Mouse (Mus musculus) kidney, embryonic 16.5 days (tissue): ENCODE measurements at regions not wholly inside any gene's neighbourhood (a gene's known extent, or its start where the extent isn't known, plus 50 kb on each side); places are given as distances from the start of the nearest gene placed in this dataset.

Experiments used
- ATAC-seq: fragments of 200-750 bp; cut with Nextera tagmentation; 2 replicates; pipeline ENCODE4 v1.8.0; 2017; ENCODE audit warnings: moderate TSS enrichment; ENCODE audit not compliant: low FRiP score, low TSS enrichment
- H3K27ac ChIP-seq: fragments of 300-500 bp; sonication (generic); 2 replicates; pipeline ENCODE4 v1.5.1; 2014; ENCODE audit warnings: low read length
- H3K27me3 ChIP-seq: fragments of 300-500 bp; sonication (generic); 2 replicates; pipeline ENCODE4 v1.6.1; 2014; ENCODE audit warnings: low read length, control low read depth, mixed read lengths; ENCODE audit not compliant: insufficient read depth
- H3K36me3 ChIP-seq: fragments of 300-500 bp; sonication (generic); 2 replicates; pipeline ENCODE4 v1.6.1; 2014; ENCODE audit warnings: low read length, control low read depth, mixed read lengths; ENCODE audit not compliant: insufficient read depth
- H3K4me1 ChIP-seq: fragments of 300-500 bp; sonication (generic); 2 replicates; pipeline ENCODE4 v1.6.1; 2014; ENCODE audit warnings: low read length, control low read depth, mixed read lengths; ENCODE audit not compliant: insufficient read depth
- H3K4me2 ChIP-seq: fragments of 300-500 bp; sonication (generic); replicated peaks from 2 replicates; pipeline ENCODE4 v1.6.1; 2014; ENCODE audit warnings: low read depth, low read length
- H3K4me3 ChIP-seq: fragments of 300-500 bp; sonication (generic); 2 replicates; pipeline ENCODE4 v1.5.1; 2014; ENCODE audit warnings: mild to moderate bottlenecking, low read length
- H3K9ac ChIP-seq: fragments of 300-500 bp; sonication (generic); replicated peaks from 2 replicates; pipeline ENCODE4 v1.6.1; 2014; ENCODE audit warnings: low read length
- H3K9me3 ChIP-seq: fragments of 300-500 bp; sonication (generic); 2 replicates; pipeline ENCODE4 v1.6.1; 2016; ENCODE audit warnings: low read length, control low read depth
- WGBS: fragments of 180-500 bp; shearing (Covaris S2); extraction: QIAGEN DNeasy Blood & Tissue Kit; methylation state at CpG from one replicate; pipeline ENCODE4 v1.1.7; 2014; 5-methylcytosine and 5-hydroxymethylcytosine counted together

DNA sequence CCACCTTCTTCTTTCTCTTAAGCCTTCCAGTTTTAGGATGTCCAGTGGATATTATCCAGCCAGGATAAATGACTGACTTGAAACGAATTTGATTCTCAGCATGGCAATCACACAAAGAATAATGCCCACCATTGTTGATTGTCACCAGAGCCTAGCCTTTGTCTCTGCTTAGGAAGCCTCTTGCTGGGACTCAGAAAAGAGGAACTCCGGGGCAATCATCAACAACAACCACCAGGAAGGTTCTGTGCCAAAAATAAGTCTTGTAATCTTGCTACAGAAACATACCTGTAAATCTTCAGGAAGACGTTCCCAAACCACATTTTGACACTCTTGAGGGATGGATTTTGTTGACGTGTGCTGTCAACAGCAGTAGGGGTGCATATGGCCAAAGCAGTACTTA lies 268.2 kb upstream of the Acvr2a start:
- H3K4me3 ChIP-seq = no peak overlapping the region
- H3K27me3 ChIP-seq = no peaks in the 10 kb centered on the region
- no peaks in the 10 kb centered on the region for H3K9me3 ChIP-seq
- ATAC-seq = no peak
- no peaks in the 10 kb centered on the region for H3K4me1 ChIP-seq
- H3K36me3 ChIP-seq = no peaks in the 10 kb centered on the region
- no peak overlapping the region for H3K4me2 ChIP-seq
- WGBS = 76% methylated on average over 4 of the region's 4 CpGs
- H3K9ac ChIP-seq = no peak overlapping the region
- no peak overlapping the region for H3K27ac ChIP-seq

DNA sequence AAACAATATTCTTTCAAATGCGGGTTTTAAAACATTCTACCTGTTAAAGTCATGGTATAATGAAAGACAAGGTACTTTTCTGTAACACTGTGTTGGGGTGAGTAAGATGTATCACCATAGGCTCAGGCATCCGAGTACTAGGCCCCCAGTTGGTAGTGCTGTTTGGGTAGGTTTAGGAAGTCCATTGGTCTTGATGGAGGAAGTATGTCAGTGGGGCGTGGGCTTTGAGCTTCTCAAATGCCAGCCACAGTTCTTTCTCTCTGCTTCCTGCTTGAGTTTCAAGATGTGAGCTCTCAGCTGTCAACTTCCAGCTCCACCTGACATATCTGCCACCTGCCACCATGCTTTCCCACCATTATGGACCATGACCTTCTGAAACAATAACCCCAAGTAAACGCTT lies 267.7 kb upstream of the Acvr2a start:
- H3K36me3 ChIP-seq = no peaks in the 10 kb centered on the region
- no peak overlapping the region for H3K27ac ChIP-seq
- no peak overlapping the region for H3K4me3 ChIP-seq
- no peaks in the 10 kb centered on the region for H3K9me3 ChIP-seq
- no peak for ATAC-seq
- H3K4me2 ChIP-seq = no peak overlapping the region
- 81% methylated on average over 4 of the region's 4 CpGs for WGBS
- no peak overlapping the region for H3K9ac ChIP-seq
- H3K4me1 ChIP-seq = no peaks in the 10 kb centered on the region
- H3K27me3 ChIP-seq = no peaks in the 10 kb centered on the region

DNA sequence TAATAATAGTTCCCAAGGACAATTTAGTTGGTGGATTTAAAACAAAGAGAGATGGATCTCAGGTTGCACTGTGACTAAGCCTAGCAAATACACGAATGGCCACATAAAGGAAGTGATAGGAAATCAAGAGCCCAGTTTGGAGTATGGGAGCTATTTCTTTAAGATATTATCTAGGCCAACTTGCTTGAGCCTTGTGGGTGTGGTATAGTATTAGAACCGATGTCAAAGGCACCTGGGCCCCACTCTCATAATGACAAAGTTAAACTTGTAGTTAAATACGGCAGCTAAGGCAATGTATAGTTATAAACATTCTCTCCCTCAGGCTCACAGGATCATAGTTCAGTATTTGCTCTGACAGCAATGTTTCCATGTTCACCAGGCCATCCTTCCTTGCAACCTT lies 257.3 kb upstream of the Acvr2a start:
- WGBS = 66% methylated on average over 3 of the region's 3 CpGs
- Histone ChIP-seq H3K9me3 (no peaks in the 10 kb centered on the region), H3K9ac (no peak overlapping the region), H3K36me3 (no peaks in the 10 kb centered on the region), H3K27me3 (no peaks in the 10 kb centered on the region), H3K4me1 (no peaks in the 10 kb centered on the region), H3K27ac (no peak overlapping the region), H3K4me3 (no peak overlapping the region), H3K4me2 (no peak overlapping the region)
- ATAC-seq = no peak

DNA sequence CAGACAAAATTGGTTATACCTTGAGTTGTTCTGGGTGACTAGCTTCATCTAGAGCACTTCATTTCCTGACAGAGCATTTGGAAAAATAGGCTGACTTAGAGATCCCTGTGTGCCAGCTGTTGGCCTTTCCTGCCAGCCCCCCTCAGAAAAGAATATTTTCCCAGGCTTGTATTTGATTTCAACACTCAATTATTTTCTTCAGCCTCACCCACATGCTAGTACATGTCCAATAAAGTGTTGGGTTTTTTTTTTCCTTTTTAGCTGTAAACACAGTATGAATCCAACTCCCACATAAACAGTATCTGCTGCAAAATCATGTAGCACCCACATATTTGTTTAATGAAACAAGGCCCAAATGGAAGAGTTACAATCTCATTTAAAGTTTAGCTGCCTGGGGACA lies 256.8 kb upstream of the Acvr2a start:
- no peaks in the 10 kb centered on the region for H3K4me1 ChIP-seq
- H3K9me3 ChIP-seq = no peaks in the 10 kb centered on the region
- H3K27ac ChIP-seq = no peak overlapping the region
- ATAC-seq = no peak
- no peaks in the 10 kb centered on the region for H3K27me3 ChIP-seq
- H3K9ac ChIP-seq = no peak overlapping the region
- H3K4me2 ChIP-seq = no peak overlapping the region
- no peak overlapping the region for H3K4me3 ChIP-seq
- H3K36me3 ChIP-seq = no peaks in the 10 kb centered on the region

DNA sequence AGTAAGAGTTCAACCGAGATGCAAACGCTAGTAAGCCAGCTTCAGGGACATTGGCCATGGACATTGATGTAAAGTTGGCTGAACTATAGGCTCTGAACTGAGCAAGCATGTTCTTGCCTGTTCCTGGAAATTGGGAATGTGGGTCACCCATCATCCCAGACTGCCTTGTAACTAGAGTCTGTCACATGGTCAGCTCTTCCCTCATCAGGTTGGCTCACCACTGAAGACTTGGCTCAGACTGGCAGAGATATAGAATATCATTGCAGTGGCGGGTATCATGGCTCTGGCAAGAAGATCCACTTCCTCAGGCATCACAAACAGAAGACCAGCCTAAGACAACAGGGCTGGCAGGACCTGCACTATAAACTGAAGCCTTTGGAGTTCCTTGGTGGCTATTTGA lies 255.3 kb upstream of the Acvr2a start:
- Histone ChIP-seq H3K9ac (no peak overlapping the region), H3K27ac (no peak overlapping the region), H3K4me3 (no peak overlapping the region), H3K4me2 (no peak overlapping the region), H3K4me1 (no peaks in the 10 kb centered on the region), H3K36me3 (no peaks in the 10 kb centered on the region), H3K27me3 (no peaks in the 10 kb centered on the region), H3K9me3 (no peaks in the 10 kb centered on the region)
- no peak for ATAC-seq
- WGBS = 86% methylated on average over 3 of the region's 3 CpGs

DNA sequence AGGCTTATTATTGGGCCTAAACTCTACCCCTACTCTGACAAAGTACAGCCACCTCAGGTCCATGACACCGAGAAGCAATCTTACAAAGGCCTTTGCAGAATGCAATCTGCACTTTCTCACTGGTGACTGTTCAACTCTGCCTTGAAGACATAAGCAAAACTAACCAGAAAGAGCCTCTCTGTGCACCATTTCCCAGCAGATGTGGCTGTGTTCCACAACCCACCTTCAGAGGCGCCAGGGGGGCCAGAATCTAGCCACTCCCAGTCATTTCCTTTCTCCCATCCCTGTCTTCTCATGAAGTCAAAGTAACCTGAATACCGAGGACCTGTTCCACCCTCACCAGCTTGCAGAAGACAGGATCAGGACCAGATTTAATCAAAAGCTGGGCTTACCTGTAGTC lies 250.3 kb upstream of the Acvr2a start:
- Histone ChIP-seq H3K27ac (no peak overlapping the region), H3K4me2 (no peak overlapping the region), H3K36me3 (no peaks in the 10 kb centered on the region), H3K9me3 (no peaks in the 10 kb centered on the region), H3K9ac (no peak overlapping the region), H3K27me3 (no peaks in the 10 kb centered on the region), H3K4me1 (no peaks in the 10 kb centered on the region), H3K4me3 (no peak overlapping the region)
- no peak for ATAC-seq
- 70% methylated on average over 3 of the region's 3 CpGs for WGBS

DNA sequence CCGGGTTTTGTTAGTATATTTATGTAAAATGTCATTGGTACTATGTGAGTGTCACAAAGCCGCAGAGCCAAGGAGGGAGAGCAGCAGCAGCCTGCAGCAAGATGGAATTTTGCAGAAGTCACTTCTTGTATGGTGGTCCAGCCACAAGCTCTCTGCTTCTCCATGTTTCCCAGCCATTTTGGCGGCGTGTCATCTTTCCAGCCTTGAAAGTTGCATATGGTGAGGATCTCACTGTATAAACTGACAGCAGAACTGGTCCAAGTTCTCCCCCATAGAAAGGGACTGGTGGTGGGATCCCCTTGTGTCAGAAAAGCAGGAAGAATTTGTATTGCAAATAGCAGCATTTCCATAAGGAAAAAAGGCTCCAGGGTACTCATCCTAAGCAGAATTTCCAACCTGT lies 249.7 kb upstream of the Acvr2a start:
- ATAC-seq = no peak
- H3K27ac ChIP-seq = no peak overlapping the region

DNA sequence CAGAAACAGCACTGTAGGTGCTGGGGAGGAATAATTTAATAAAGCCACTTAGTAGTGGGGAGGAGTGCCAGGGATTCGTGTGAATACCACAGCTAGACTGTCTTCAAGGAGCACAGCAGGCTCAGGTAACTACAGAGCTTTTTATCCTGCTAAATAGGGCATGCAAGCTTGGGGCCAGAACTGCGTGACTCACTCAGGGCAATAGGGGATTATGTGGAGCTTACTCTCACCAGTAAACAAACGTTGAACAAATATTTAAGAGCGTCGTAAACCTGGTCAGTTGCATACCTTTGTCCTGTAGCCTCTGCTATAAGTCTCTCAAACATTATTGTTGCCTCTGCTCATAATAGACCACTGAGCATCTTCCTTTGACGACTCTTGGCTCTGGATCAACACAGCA lies 246.0 kb upstream of the Acvr2a start:
- WGBS = 47% methylated on average over 6 of the region's 6 CpGs
- no peak for ATAC-seq
- Histone ChIP-seq H3K9me3 (no peaks in the 10 kb centered on the region), H3K9ac (no peak overlapping the region), H3K4me2 (no peak overlapping the region), H3K36me3 (no peaks in the 10 kb centered on the region), H3K4me1 (no peaks in the 10 kb centered on the region), H3K4me3 (no peak overlapping the region), H3K27me3 (no peaks in the 10 kb centered on the region), H3K27ac (no peak overlapping the region)

More for the DNA sequence above, 249.7 kb upstream of the Acvr2a start:
- Histone ChIP-seq H3K4me2 (no peak overlapping the region), H3K36me3 (no peaks in the 10 kb centered on the region), H3K9me3 (no peaks in the 10 kb centered on the region), H3K27me3 (no peaks in the 10 kb centered on the region), H3K4me3 (no peak overlapping the region), H3K4me1 (no peaks in the 10 kb centered on the region), H3K9ac (no peak overlapping the region)
- WGBS = 79% methylated on average over 4 of the region's 4 CpGs

DNA sequence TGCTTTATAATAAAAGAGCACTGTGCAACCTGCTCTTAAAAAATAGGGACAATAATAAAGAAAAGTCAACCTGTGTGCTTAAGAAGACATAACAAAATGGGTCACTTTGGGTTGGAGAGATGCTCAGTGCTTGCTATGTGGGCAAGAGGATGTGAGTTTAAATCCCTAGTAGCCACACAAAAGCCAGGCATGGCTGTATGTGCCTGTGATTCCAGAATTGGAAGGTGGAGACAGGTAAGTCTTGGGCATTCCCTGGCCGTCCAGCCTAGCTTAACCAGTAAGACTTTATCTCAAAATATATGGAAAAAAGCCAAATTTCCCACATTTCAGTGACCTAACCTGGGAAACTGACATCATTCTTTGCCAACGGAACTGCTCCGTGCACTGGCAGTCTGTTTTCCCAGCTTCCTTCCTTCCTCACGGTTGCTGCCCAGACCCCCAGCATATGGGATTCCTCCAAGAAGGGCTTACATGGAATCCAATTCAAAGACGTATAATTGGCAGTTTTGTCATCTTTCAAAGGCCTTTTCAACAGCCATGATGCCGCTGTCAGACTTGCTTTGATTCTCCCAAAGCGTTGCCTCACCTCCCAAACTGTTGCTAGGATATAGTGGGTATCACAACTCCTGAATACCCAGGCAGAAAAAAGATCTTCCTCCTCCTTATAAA lies 227.6 kb upstream of the Acvr2a start:
- H3K4me3 ChIP-seq = no peak overlapping the region
- no peaks in the 10 kb centered on the region for H3K4me1 ChIP-seq
- no peaks in the 10 kb centered on the region for H3K27me3 ChIP-seq
- no peak overlapping the region for H3K4me2 ChIP-seq
- no peak for ATAC-seq
- 81% methylated on average over 7 of the region's 7 CpGs for WGBS
- no peak overlapping the region for H3K9ac ChIP-seq
- H3K9me3 ChIP-seq = no peaks in the 10 kb centered on the region
- no peak overlapping the region for H3K27ac ChIP-seq
- H3K36me3 ChIP-seq = no peaks in the 10 kb centered on the region

DNA sequence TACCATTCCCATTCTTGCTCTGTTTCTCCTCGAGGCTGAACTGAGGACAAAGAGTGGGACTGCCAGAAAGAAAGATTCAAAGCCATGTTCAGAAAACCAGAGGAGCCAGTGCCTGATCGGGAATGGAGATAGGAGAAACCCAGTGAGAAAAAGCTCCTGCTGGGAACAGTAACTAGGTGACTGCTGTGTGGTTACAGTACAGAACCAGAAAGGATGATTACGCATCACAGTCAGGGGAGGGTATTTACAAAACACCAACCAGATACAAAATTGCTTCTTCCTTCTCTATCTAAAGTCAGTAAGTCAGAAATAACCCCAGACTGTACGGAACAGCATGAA lies 227.1 kb upstream of the Acvr2a start:
- WGBS = 75% methylated on average over 4 of the region's 4 CpGs
- H3K27ac ChIP-seq = no peak overlapping the region
- no peak overlapping the region for H3K4me2 ChIP-seq
- no peaks in the 10 kb centered on the region for H3K27me3 ChIP-seq
- ATAC-seq = no peak
- H3K4me1 ChIP-seq = no peaks in the 10 kb centered on the region
- no peaks in the 10 kb centered on the region for H3K9me3 ChIP-seq
- no peak overlapping the region for H3K9ac ChIP-seq
- H3K36me3 ChIP-seq = no peaks in the 10 kb centered on the region
- no peak overlapping the region for H3K4me3 ChIP-seq

DNA sequence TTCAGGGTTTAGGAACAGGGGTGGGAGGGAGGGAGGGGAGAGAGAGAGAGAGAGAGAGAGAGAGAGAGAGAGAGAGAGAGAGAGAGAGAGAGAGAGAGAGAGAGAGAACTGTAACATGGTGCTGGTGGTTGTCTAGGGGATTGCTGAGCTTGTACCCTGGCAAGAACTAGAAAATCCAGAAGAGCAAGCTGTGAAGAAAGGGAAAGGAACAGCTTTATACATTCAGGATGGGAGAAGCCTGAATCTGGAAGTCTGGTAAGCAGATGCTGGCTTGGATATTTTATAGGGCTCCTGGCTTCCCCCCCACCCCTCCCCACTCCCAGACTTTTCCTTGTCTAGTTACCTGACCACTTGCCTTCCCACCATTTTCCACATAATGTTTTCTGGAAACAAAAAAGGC lies 224.2 kb upstream of the Acvr2a start:
- no peaks in the 10 kb centered on the region for H3K27me3 ChIP-seq
- ATAC-seq = no peak
- H3K4me3 ChIP-seq = no peak overlapping the region
- H3K4me2 ChIP-seq = no peak overlapping the region
- H3K9me3 ChIP-seq = no peaks in the 10 kb centered on the region
- H3K9ac ChIP-seq = no peak overlapping the region
- no peaks in the 10 kb centered on the region for H3K36me3 ChIP-seq
- H3K27ac ChIP-seq = no peak overlapping the region
- no peaks in the 10 kb centered on the region for H3K4me1 ChIP-seq
